Mouse (Mus musculus) heart, embryonic 11.5 days (tissue): ENCODE results near the gene Egfl8. TPM values are rescaled to one million over a fixed set of nuclear protein-coding genes. Genes with fewer than 3 reads are reported as not detected.

Experiments
- ATAC-seq: fragments of 200-750 bp; cut with Nextera tagmentation; replicated peaks from 2 replicates; pipeline ENCODE4 v1.8.0; 2017; ENCODE audit warnings: moderate library complexity; ENCODE audit not compliant: insufficient number of reproducible peaks, low FRiP score, low TSS enrichment
- H3K27ac ChIP-seq: fragments of 300-500 bp; sonication (generic); 2 replicates; pipeline ENCODE4 v1.5.1; 2014; ENCODE audit warnings: mild to moderate bottlenecking, low read depth, low read length
- H3K27me3 ChIP-seq: fragments of 300-500 bp; sonication (generic); 2 replicates; pipeline ENCODE4 v1.6.1; 2014; ENCODE audit warnings: mild to moderate bottlenecking, low read length, mixed read lengths; ENCODE audit not compliant: control insufficient read depth, insufficient read depth
- H3K36me3 ChIP-seq: fragments of 300-500 bp; sonication (generic); 2 replicates; pipeline ENCODE4 v1.6.1; 2014; ENCODE audit warnings: mild to moderate bottlenecking, low read length, moderate library complexity, mixed read lengths; ENCODE audit not compliant: control insufficient read depth, insufficient read depth
- H3K4me1 ChIP-seq: fragments of 300-500 bp; sonication (generic); 2 replicates; pipeline ENCODE4 v1.6.1; 2014; ENCODE audit warnings: low read length; ENCODE audit not compliant: control insufficient read depth, insufficient read depth
- H3K4me2 ChIP-seq: fragments of 300-500 bp; sonication (generic); 2 replicates; pipeline ENCODE4 v1.6.1; 2014; ENCODE audit warnings: mild to moderate bottlenecking, moderate library complexity
- H3K4me3 ChIP-seq: fragments of 300-500 bp; sonication (generic); 2 replicates; pipeline ENCODE4 v1.5.1; 2014; ENCODE audit warnings: low read depth, low read length
- H3K9ac ChIP-seq: fragments of 300-500 bp; sonication (generic); 2 replicates; pipeline ENCODE4 v1.6.1; 2014; ENCODE audit warnings: mild to moderate bottlenecking, low read depth, low read length, moderate library complexity
- H3K9me3 ChIP-seq: fragments of 300-500 bp; sonication (generic); replicated peaks from 2 replicates; pipeline ENCODE4 v1.6.1; 2016; ENCODE audit warnings: low read length; ENCODE audit not compliant: control insufficient read depth
- WGBS: fragments of 180-500 bp; shearing (Covaris S2); extraction: QIAGEN DNeasy Blood & Tissue Kit; methylation state at CpG from one replicate; pipeline ENCODE4 v1.1.7; 2014; ENCODE audit not compliant: insufficient replicate concordance; 5-methylcytosine and 5-hydroxymethylcytosine counted together
- polyA plus RNA-seq: library from polyadenylated mRNA; unstranded; fragments of >200 nt; fragmentation: Nextera tagmentation; extraction: Ambion mirVana; gene quantifications from 2 replicates; pipeline ENCODE4 v1.2.1, GENCODE M21; 2014

Gene Egfl8
- polyA plus RNA-seq, 1 experiment from 2014 or later: 0.82 TPM

DNA sequence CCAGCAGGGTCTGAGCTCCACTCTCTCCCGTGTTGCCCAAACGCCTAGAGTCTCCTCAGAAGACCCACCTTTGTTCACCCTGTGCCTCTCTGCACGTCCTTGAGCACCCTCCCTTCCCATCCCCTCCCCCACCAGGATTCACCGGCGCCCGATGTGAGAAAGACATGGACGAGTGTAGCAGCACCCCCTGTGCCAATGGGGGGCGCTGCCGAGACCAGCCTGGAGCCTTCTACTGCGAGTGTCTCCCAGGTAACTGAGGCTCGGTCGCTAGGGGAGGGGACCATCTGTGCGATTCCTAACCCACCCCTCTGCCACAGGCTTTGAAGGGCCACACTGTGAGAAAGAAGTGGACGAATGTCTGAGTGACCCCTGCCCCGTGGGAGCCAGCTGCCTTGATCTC is 43.4 kb downstream of the Egfl8 start:
- WGBS: 13% methylated on average over 15 of the region's 15 CpGs
- no peaks in the 10 kb centered on the region for H3K4me1 ChIP-seq
- H3K9ac ChIP-seq: no peak overlapping the region
- H3K9me3 ChIP-seq: 0 out of 2 replicates have a peak, but pooled peaks cover 2% of the 10 kb centered on the region
- ATAC-seq: no peak
- H3K27ac ChIP-seq: no peak overlapping the region
- H3K27me3 ChIP-seq: peaks cover 6% of the 10 kb centered on the region; the same call in 1 of the 2 replicates
- H3K4me3 ChIP-seq: no peak overlapping the region
- no peaks in the 10 kb centered on the region for H3K36me3 ChIP-seq
- H3K4me2 ChIP-seq: no peak overlapping the region

DNA sequence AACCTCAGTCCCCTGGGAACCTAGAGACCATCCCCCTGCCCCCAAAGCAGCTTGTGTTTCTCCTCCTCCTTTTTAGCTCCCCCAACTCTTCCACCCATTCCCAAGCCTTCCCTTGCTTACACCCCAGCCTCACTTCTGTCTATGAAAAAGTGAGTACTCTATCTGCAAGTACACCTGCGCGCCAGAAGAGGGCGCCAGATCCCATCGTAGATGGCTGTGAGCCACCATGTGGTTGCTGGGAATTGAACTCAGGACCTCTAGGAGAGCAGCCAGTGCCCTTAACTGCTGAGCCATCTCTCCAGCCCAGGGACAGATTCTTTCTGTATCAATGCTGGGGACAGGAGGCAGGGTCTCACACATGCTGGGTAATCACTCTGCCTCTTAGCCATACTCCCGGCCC is 43.9 kb downstream of the Egfl8 start:
- Histone ChIP-seq H3K9ac (no peak overlapping the region), H3K4me1 (no peaks in the 10 kb centered on the region), H3K4me2 (no peak overlapping the region), H3K4me3 (no peak overlapping the region), H3K27me3 (peaks cover 11% of the 10 kb centered on the region; the same call in 1 of the 2 replicates), H3K9me3 (0 out of 2 replicates have a peak, but pooled peaks cover 2% of the 10 kb centered on the region), H3K27ac (no peak overlapping the region), H3K36me3 (no peaks in the 10 kb centered on the region)
- WGBS: 16% methylated on average over 5 of the region's 5 CpGs
- no peak for ATAC-seq

DNA sequence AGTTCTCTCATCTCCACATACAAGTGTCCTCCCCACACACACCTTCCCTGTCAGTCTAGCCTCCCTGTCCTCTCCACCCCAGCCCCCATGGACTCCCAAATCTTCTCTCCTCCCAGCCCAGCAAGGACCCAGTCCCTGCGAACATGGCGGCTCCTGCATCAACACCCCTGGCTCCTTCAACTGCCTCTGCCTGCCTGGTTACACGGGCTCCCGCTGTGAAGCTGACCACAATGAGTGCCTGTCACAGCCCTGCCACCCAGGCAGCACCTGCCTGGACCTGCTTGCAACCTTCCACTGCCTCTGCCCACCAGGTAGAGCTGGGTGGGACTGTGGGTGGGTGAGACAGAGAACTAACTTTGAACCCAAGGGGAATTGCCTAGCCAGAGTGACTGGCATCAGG is 45.9 kb downstream of the Egfl8 start:
- no peak for ATAC-seq

DNA sequence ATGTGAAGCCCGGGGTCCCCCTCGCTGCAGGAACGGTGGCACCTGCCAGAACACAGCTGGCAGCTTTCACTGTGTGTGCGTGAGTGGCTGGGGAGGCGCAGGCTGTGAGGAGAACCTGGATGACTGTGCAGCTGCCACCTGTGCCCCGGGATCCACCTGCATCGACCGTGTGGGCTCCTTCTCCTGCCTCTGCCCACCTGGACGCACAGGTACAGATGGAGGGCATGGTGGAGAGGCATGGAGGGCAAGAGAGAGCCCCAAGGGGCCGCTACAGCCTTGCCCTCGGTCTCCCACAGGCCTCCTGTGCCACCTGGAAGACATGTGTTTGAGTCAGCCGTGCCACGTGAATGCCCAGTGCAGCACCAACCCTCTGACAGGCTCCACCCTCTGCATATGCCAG is 47.4 kb downstream of the Egfl8 start:
- no peak overlapping the region for H3K4me3 ChIP-seq
- 73% methylated on average over 13 of the region's 13 CpGs for WGBS

More for the DNA sequence above, 45.9 kb downstream of the Egfl8 start:
- H3K36me3 ChIP-seq: no peaks in the 10 kb centered on the region
- no peak overlapping the region for H3K27ac ChIP-seq
- 69% methylated on average over 4 of the region's 4 CpGs for WGBS
- H3K4me2 ChIP-seq: no peak overlapping the region
- peaks cover 11% of the 10 kb centered on the region; the same call in 1 of the 2 replicates for H3K27me3 ChIP-seq
- no peaks in the 10 kb centered on the region for H3K4me1 ChIP-seq
- no peak overlapping the region for H3K9ac ChIP-seq
- 0 out of 2 replicates have a peak, but pooled peaks cover 2% of the 10 kb centered on the region for H3K9me3 ChIP-seq
- no peak overlapping the region for H3K4me3 ChIP-seq

DNA sequence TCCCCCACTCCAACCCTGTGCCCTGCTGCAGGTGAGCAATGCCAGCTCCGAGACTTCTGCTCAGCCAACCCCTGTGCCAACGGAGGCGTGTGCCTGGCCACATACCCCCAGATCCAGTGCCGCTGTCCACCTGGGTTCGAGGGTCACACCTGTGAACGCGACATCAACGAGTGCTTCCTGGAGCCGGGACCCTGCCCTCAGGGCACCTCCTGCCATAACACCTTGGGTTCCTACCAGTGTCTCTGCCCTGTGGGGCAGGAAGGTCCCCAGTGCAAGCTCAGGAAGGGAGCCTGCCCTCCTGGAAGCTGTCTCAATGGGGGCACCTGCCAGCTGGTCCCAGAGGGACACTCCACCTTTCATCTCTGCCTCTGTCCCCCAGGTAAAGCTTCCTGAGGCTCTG is 48.5 kb downstream of the Egfl8 start:
- 59% methylated on average over 9 of the region's 9 CpGs for WGBS

More for the DNA sequence above, 47.4 kb downstream of the Egfl8 start:
- ATAC-seq: no peak
- H3K4me2 ChIP-seq: no peak overlapping the region
- H3K27me3 ChIP-seq: peaks cover 9% of the 10 kb centered on the region; the same call in 1 of the 2 replicates
- H3K9me3 ChIP-seq: 0 out of 2 replicates have a peak, but pooled peaks cover 2% of the 10 kb centered on the region
- no peaks in the 10 kb centered on the region for H3K36me3 ChIP-seq
- H3K27ac ChIP-seq: no peak overlapping the region
- H3K4me1 ChIP-seq: peaks cover 7% of the 10 kb centered on the region; the same call in 1 of the 2 replicates
- H3K9ac ChIP-seq: no peak overlapping the region

DNA sequence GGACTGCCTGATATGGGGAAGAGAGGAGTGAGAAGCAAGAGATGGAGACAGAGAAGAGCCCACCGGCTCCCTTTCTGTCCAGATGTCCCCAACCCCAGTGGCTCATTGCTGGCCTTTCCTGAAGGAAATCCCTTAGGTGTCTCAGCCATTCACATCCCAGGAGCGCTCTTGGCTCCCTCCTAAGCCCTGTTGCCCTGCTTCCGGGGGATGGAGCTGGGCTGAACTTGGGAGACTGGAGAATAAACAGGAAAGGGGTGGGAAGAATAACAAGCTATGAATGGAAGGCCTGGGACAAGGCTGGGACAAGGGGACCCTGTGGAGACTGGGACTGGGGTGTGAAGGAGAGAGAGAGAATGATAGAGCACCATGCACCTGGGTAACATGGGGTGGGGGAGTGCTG is 51.0 kb downstream of the Egfl8 start:
- peaks cover 9% of the 10 kb centered on the region; the same call in 1 of the 2 replicates for H3K27me3 ChIP-seq
- peak overlapping the region; percentile 53 for H3K4me2 ChIP-seq
- peak overlapping the region; percentile 77 for H3K27ac ChIP-seq
- peaks cover 7% of the 10 kb centered on the region; the same call in 1 of the 2 replicates for H3K4me1 ChIP-seq
- H3K4me3 ChIP-seq: peak overlapping the region; percentile 28
- WGBS: 22% methylated on average over 3 of the region's 3 CpGs
- H3K9me3 ChIP-seq: no peaks in the 10 kb centered on the region
- H3K36me3 ChIP-seq: no peaks in the 10 kb centered on the region
- peak overlapping the region; percentile 52; the same call in 1 of the 2 replicates for H3K9ac ChIP-seq
- ATAC-seq: peak; percentile 51

More for the DNA sequence above, 48.5 kb downstream of the Egfl8 start:
- H3K9me3 ChIP-seq: 0 out of 2 replicates have a peak, but pooled peaks cover 2% of the 10 kb centered on the region
- peaks cover 9% of the 10 kb centered on the region; the same call in 1 of the 2 replicates for H3K27me3 ChIP-seq
- no peak overlapping the region for H3K9ac ChIP-seq
- no peaks in the 10 kb centered on the region for H3K36me3 ChIP-seq
- H3K4me1 ChIP-seq: peaks cover 7% of the 10 kb centered on the region; the same call in 1 of the 2 replicates
- no peak overlapping the region for H3K4me2 ChIP-seq
- no peak for ATAC-seq
- H3K27ac ChIP-seq: no peak overlapping the region
- no peak overlapping the region for H3K4me3 ChIP-seq

DNA sequence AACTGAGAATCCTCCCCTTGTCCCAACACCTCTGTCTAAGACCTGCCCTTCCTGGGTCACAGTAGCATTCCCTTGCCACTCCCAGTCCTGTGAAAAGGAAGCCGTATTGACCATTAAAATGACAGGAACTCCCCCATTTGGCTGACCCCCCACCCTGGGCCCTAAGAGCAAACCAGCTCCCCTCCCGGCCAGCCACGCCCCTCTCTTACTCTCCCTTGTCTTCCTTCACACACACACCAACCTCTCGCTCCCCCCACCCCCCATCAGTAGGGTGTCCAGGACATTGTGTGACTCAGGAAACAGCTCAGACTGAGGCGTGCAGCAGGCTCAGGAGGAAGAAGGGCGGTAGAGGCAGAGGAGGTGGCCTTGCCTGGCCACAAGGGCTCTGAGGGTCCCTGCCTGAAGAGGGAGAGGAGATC is 51.8 kb downstream of the Egfl8 start, which contains the start of gene Notch4:
Notch4 (plus strand) TSS at position 266 of the 419 bp plus-strand sequence.
- Histone ChIP-seq H3K4me3 (peak within 1 kb of the TSS; percentile 28), H3K36me3 (no peaks in the 10 kb centered on the region), H3K4me2 (peak within 1 kb of the TSS; percentile 53), H3K9ac (peak within 1 kb of the TSS; percentile 52), H3K27ac (peak within 1 kb of the TSS; percentile 77), H3K9me3 (no peaks in the 10 kb centered on the region), H3K4me1 (peaks cover 7% of the 10 kb centered on the region; the same call in 1 of the 2 replicates), H3K27me3 (peaks cover 9% of the 10 kb centered on the region; the same call in 1 of the 2 replicates)
- WGBS: 3% methylated on average over 6 of the region's 6 CpGs
- peak; percentile 44; the same call in 1 of the 2 replicates for ATAC-seq

DNA sequence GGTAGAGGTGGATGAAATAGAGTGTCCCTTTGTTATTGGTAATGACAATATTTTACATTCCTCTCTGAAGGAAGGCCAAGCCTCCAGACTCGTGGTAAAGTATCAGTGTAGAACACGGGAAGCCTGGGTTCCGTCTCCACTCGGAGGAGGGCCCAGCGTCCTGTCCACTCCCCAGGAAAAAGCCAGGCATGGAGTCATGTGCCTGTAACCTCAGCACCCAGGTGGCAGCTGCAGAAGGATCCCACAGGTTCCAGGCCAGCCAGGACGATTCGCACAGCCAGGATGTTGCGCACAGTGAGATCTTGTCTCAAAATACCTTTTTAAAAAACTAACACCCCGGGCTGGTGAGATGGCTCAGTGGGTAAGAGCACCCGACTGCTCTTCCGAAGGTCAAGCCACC is 52.4 kb downstream of the Egfl8 start:
- no peaks in the 10 kb centered on the region for H3K9me3 ChIP-seq
- H3K27me3 ChIP-seq: peaks cover 6% of the 10 kb centered on the region; the same call in 1 of the 2 replicates
- ATAC-seq: no peak
- no peak overlapping the region for H3K4me2 ChIP-seq
- no peaks in the 10 kb centered on the region for H3K36me3 ChIP-seq
- no peak overlapping the region for H3K9ac ChIP-seq
- WGBS: 61% methylated on average over 11 of the region's 11 CpGs
- peaks cover 7% of the 10 kb centered on the region; the same call in 1 of the 2 replicates for H3K4me1 ChIP-seq
- H3K27ac ChIP-seq: no peak overlapping the region
- no peak overlapping the region for H3K4me3 ChIP-seq
